Mouse (Mus musculus) embryonic fibroblast, embryonic 13.5 days (primary cell): Measurements from ENCODE around the gene Arid1b. TPM values are rescaled to one million over a fixed set of nuclear protein-coding genes. Genes with fewer than 3 reads are reported as not detected.

Source experiments
- H3K27ac ChIP-seq: 2 replicates; pipeline ENCODE4 v1.5.1; 2012; ENCODE audit warnings: low read length, control low read depth, inconsistent platforms; ENCODE audit not compliant: insufficient read depth
- H3K4me1 ChIP-seq: 2 replicates; pipeline ENCODE4 v1.6.1; 2011; ENCODE audit warnings: low read length; ENCODE audit not compliant: control insufficient read depth, insufficient read depth
- H3K4me3 ChIP-seq: 2 replicates; pipeline ENCODE4 v1.5.1; 2011; ENCODE audit warnings: mild to moderate bottlenecking, control low read depth, low read length; ENCODE audit not compliant: insufficient read depth
- CTCF ChIP-seq: IDR thresholded peaks from 2 replicates; pipeline ENCODE4 v1.5.1; 2011; ENCODE audit warnings: mild to moderate bottlenecking, control low read depth, low read length, moderate library complexity, borderline replicate concordance; ENCODE audit not compliant: insufficient read depth
- POLR2A ChIP-seq: IDR thresholded peaks from 2 replicates; pipeline ENCODE4 v1.6.1; 2011; ENCODE audit warnings: low read depth, mild to moderate bottlenecking, control low read depth, low read length, moderate library complexity
- polyA plus RNA-seq: library from polyadenylated mRNA; stranded (reverse); fragments of >200 nt; gene quantifications from 2 replicates; pipeline ENCODE4 v1.2.4, GENCODE M21; 2011; ENCODE audit warnings: low read depth; ENCODE audit not compliant: missing spikeins, insufficient read length

The Arid1b gene
- polyA plus RNA-seq, 1 experiment, result 21.7 TPM

GRCm38 (mm10) chr17:5270823-5271222 lies 276.7 kb downstream of the Arid1b start:
- no peaks in the 10 kb centered on the region for H3K4me1 ChIP-seq
- H3K4me3 ChIP-seq, result no peak overlapping the region
- H3K27ac ChIP-seq, result no peak overlapping the region
- TF ChIP-seq POLR2A, result no peak

DNA sequence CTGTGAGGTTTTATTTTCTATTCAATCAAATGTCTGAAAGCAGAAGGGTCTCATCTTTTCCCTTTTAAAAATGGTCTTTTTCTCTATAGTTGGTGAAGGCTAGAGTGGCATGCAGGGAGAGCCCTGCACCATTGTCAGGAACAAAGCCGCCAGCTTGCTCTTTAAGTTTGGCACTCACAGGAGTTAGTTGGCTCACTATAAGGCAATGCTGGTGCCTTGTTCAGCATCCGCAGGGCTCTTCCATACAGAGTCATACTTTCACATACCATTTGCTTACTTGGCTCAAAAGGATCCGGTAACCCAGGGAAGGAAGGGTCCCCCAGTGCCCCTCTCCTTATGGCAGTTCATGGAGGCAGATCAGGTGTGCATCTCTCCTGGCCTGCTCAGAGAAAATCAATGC lies 279.0 kb downstream of the Arid1b start:
- TF ChIP-seq CTCF (no peak), POLR2A (no peak)
- Histone ChIP-seq H3K4me1 (no peaks in the 10 kb centered on the region), H3K27ac (no peak overlapping the region), H3K4me3 (no peak overlapping the region)

GRCm38 (mm10) chr17:5273685-5274084 lies 279.6 kb downstream of the Arid1b start:
- Histone ChIP-seq H3K4me1 (no peaks in the 10 kb centered on the region), H3K4me3 (no peak overlapping the region), H3K27ac (no peak overlapping the region)
- no peak for TF ChIP-seq POLR2A
- no peak for TF ChIP-seq CTCF

DNA sequence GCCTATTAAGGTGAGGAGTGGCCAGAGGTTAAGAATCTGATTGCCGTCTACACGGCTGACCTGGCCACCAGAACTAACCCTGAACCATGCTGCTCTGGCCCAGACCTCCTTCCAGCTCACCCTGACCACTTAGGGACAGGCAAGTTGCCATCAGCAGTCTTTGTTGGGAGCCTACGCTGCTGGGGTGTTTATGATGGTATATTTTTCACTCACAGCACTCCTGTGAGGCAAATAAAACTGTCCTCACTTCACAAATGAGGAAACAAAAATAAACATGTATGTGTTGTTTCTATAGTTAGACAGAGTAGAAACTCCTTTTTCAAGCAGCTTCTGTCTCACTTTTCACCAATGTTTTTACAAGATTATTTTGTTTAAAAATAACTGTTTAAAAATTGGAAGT lies 280.3 kb downstream of the Arid1b start:
- TF ChIP-seq POLR2A, result no peak
- no peak for TF ChIP-seq CTCF
- Histone ChIP-seq H3K27ac (no peak overlapping the region), H3K4me3 (no peak overlapping the region), H3K4me1 (no peaks in the 10 kb centered on the region)

DNA sequence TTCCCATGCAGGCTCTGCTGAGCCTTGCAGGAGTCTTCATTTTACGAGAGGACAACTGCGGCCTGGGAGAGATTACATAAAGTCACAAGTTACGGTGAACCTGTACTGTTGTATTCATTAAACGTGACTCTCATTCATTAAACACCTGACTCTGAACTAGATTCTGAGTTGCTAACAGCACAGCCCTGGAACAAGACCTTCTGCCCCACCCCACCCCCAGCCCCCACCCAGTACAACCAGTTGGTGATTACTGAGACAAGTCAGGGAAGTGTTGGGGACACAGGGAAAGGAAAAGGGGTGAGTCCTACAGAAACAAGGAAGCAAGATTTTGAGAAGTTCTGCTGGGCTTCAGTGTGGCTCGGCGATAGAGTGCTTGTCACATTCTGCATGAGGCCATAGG lies 281.6 kb downstream of the Arid1b start:
- no peak for TF ChIP-seq POLR2A
- no peak for TF ChIP-seq CTCF
- H3K27ac ChIP-seq, result no peak overlapping the region
- no peaks in the 10 kb centered on the region for H3K4me1 ChIP-seq
- no peak overlapping the region for H3K4me3 ChIP-seq

- no peaks in the 10 kb centered on the region for H3K4me1 ChIP-seq
- no peak overlapping the region for H3K27ac ChIP-seq
- no peak overlapping the region for H3K4me3 ChIP-seq
- TF ChIP-seq POLR2A, result no peak
- no peak for TF ChIP-seq CTCF
Observed at GRCm38 (mm10) chr17:5277137-5277871, 283.2 kb downstream of the Arid1b start.

DNA sequence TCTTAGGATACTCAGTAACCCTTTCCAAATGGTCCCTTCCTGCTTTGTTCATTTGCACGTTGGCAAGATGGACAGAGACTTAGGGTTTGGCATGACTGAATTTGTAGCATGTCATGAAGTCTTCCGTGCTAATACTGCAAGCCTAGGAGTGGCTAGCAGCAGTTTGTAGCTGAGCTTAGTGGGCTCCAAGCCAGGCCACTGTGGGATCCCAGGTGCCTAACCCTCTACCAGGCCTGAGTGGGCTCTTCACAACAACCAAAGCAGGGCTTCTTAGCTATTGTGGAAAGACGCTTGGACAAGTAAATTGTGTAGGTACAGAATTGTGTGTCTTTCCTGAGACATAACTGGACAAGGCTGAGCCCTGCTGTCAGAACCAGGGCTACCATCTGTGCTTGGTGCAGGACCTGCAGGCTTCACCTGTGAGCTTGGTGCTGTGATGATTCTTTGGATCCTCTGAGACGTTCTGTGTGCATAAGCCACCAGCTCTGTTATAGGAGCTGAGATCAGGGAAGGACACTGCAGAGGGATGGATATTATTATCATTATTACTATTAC lies 286.4 kb downstream of the Arid1b start:
- Histone ChIP-seq H3K4me3 (no peak overlapping the region), H3K4me1 (no peaks in the 10 kb centered on the region), H3K27ac (no peak overlapping the region)
- TF ChIP-seq CTCF (no peak), POLR2A (no peak)

- no peak for TF ChIP-seq POLR2A
- TF ChIP-seq CTCF, result no peak
- Histone ChIP-seq H3K4me3 (no peak overlapping the region), H3K27ac (no peak overlapping the region), H3K4me1 (no peaks in the 10 kb centered on the region)
Observed at GRCm38 (mm10) chr17:5284783-5285182, 290.7 kb downstream of the Arid1b start.

DNA sequence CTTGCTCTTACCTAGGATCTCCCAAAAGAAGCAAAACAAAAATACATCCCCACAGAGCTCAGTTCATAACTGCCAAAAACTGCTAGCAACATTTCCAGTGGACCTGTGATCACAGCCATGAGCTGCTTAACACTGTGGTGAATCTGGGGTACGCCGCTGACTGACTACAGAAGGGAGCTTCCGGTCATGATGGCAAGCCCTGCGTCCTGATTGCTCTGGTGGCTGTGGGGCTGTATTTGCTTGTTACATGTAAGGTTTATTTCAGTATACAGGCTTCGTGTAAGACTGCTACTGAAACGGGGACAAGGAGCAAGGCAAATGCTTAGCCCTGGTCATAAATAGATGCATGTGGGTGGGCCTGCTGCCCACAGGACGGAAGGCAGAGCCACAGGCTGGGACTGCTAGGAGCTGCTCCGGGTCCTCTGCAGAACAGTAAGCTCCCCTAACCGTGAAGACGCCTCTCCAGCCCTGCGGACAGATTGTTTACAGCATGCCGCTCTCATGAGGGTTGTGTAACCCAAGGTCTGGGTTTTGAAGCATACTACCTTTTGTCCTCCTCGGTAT lies 291.8 kb downstream of the Arid1b start:
- no peaks in the 10 kb centered on the region for H3K4me1 ChIP-seq
- H3K4me3 ChIP-seq, result no peak overlapping the region
- no peak for TF ChIP-seq CTCF
- TF ChIP-seq POLR2A, result no peak
- no peak overlapping the region for H3K27ac ChIP-seq

GRCm38 (mm10) chr17:5286571-5287209 lies 292.6 kb downstream of the Arid1b start:
- no peak for TF ChIP-seq POLR2A
- TF ChIP-seq CTCF, result no peak
- Histone ChIP-seq H3K4me1 (no peaks in the 10 kb centered on the region), H3K27ac (no peak overlapping the region), H3K4me3 (no peak overlapping the region)
